Mouse (Mus musculus) myocyte (in vitro differentiated cells): Measurements from ENCODE around the gene Tfcp2.

ENCODE experiments used
- CEBPB ChIP-seq: IDR thresholded peaks from 2 replicates; pipeline ENCODE4 v1.6.1; 2011; ENCODE audit warnings: mild to moderate bottlenecking, moderate library complexity; ENCODE audit not compliant: poor library complexity, insufficient read depth, severe bottlenecking
- MAX ChIP-seq: IDR thresholded peaks from one replicate; pipeline ENCODE4 v1.6.1; 2011; ENCODE audit warnings: low read depth, mild to moderate bottlenecking, control low read depth
- MYOG ChIP-seq, 3 experiments: IDR thresholded peaks; one replicate each; pipeline ENCODE4 v1.6.1; 2011; ENCODE audit warnings: control low read depth in 2 of 3, low read depth in 2 of 3, mild to moderate bottlenecking in 2 of 3; ENCODE audit not compliant: insufficient read length in 2 of 3, control insufficient read depth in 1 of 3, insufficient read depth in 1 of 3
- POLR2A ChIP-seq: IDR thresholded peaks from one replicate; pipeline ENCODE4 v1.6.1; 2011; ENCODE audit warnings: low read depth, mild to moderate bottlenecking, control low read depth, moderate library complexity; ENCODE audit not compliant: insufficient read length
- POLR2AphosphoS2 ChIP-seq: IDR thresholded peaks from one replicate; pipeline ENCODE4 v1.6.1; 2011; ENCODE audit warnings: low read depth, control low read depth; ENCODE audit not compliant: insufficient read length
- REST ChIP-seq: IDR thresholded peaks from one replicate; pipeline ENCODE4 v1.6.1; 2011; ENCODE audit warnings: mild to moderate bottlenecking, control low read depth, moderate library complexity; ENCODE audit not compliant: insufficient read depth, insufficient read length
- SRF ChIP-seq: IDR thresholded peaks from one replicate; pipeline ENCODE4 v1.6.1; 2011; ENCODE audit warnings: low read depth; ENCODE audit not compliant: control insufficient read depth, insufficient read length
- TCF3 ChIP-seq: IDR thresholded peaks from one replicate; pipeline ENCODE4 v1.6.1; 2011; ENCODE audit warnings: low read depth, control low read depth; ENCODE audit not compliant: insufficient read length
- USF1 ChIP-seq: IDR thresholded peaks from one replicate; pipeline ENCODE4 v1.6.1; 2011; ENCODE audit warnings: low read depth, mild to moderate bottlenecking, control low read depth, moderate library complexity

DNA sequence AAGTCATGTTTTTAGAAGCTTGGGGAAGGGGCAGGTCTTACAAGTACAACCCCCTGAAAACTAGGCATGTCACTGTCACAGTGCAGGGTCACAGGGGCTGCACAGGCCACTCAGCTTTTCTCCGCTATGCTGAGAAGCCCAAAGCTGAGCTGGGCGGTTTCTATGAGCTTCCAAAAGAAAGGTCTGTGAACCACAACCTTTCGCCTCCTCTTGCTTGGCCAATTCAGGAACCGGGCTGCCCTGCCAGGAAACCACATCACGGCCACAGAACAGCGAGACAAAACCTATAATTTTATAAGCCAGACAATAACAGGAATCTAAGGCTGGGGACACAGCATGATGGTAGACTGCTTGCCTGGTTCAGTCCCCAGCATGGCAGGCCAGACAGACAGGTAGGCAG is 36.5 kb upstream of the Tfcp2 start:
- no peak for TF ChIP-seq CEBPB
- TF ChIP-seq POLR2A: no peak
- no peak for TF ChIP-seq POLR2AphosphoS2
- no peak for TF ChIP-seq USF1
- no peak for TF ChIP-seq MAX
- TF ChIP-seq MYOG (IDR thresholded peaks at IDR 0.05; ENCODE audit: control insufficient read depth in 1 of 3, insufficient read depth in 1 of 3, insufficient read length in 2 of 3, low read depth in 2 of 3): no peak
- no peak for TF ChIP-seq TCF3
- no peak for TF ChIP-seq SRF
- no peak for TF ChIP-seq REST
